Mouse (Mus musculus): ENCODE results near the gene 9230102O04Rik. TPM values are rescaled to one million over a fixed set of nuclear protein-coding genes. Genes with fewer than 3 reads are reported as not detected.

Gene 9230102O04Rik
- total and polyA plus RNA-seq, 3 experiments = 0.17 TPM; not detected in 2

GRCm38 (mm10) chr2:9860698-9861097 lies 28.6 kb downstream of the 9230102O04Rik start:
- dilution Hi-C loops (cut with MboI; ENCODE audit: extremely low pct_ligation_motif_present, extremely low pct_unique_long_range_greater_than_20kb, low sequenced_read_pairs) (no loop called here), in situ Hi-C loops (cut with MboI; ENCODE audit: low pct_ligation_motif_present, low pct_unique_long_range_greater_than_20kb, low sequenced_read_pairs) (no loop called here)
- Histone ChIP-seq H3K9ac (ENCODE audit: insufficient read depth, low read depth) (no peak overlapping the region), H3K36me3 (replicated peaks in 1 of 2; ENCODE audit: control insufficient read depth in 1 of 2, insufficient read depth in 1 of 2, low read length in 1 of 2) (peaks cover 0 to 3% of the 10 kb centered on the region in 2 experiments), H3K4me2 (ENCODE audit: insufficient read depth, low read depth, poor library complexity, severe bottlenecking) (no peak overlapping the region), H3K4me1 (ENCODE audit: control insufficient read depth in 1 of 2, insufficient read depth in 2 of 2) (peaks cover 0 to 5% of the 10 kb centered on the region in 2 experiments; a peak in 2 of 4 replicates), H3K27ac (ENCODE audit: insufficient read depth, low read depth) (no peak overlapping the region), H3K27me3 (replicated peaks) (no peaks in the 10 kb centered on the region), H3K4me3 (replicated peaks in 1 of 3; ENCODE audit: low read depth in 2 of 3, low read length in 2 of 3, poor library complexity in 1 of 3) (no peak overlapping the region), H3K9me3 (replicated peaks; ENCODE audit: low read length) (no peaks in the 10 kb centered on the region), H3K79me2 (replicated peaks; ENCODE audit: control insufficient read depth, extremely low read depth, insufficient read depth, poor library complexity, severe bottlenecking) (no peaks in the 10 kb centered on the region)
- TF ChIP-seq USF1 (IDR thresholded peaks at IDR 0.05; ENCODE audit: low read depth, low read length) (no peak), RCOR1 (conservative IDR thresholded peaks at IDR 0.05; ENCODE audit: low read depth, low read length) (no peak), ZNF384 (IDR thresholded peaks at IDR 0.05; ENCODE audit: low read depth, low read length) (no peak), CHD2 (IDR thresholded peaks at IDR 0.05; ENCODE audit: low read length) (no peak), CHD1 (IDR thresholded peaks at IDR 0.05; ENCODE audit: low read depth, low read length) (no peak), TCF12 (IDR thresholded peaks at IDR 0.05; ENCODE audit: low read depth, low read length) (no peak), ETS1 (conservative IDR thresholded peaks at IDR 0.05; ENCODE audit: low read depth, low read length) (no peak), POLR2AphosphoS2 (IDR thresholded peaks at IDR 0.05; ENCODE audit: low read depth, low read length) (no peak), BHLHE40 (IDR thresholded peaks at IDR 0.05; ENCODE audit: low read depth, low read length) (no peak), ZC3H11A (IDR thresholded peaks at IDR 0.05; ENCODE audit: low read depth, low read length) (no peak), TBP (conservative IDR thresholded peaks at IDR 0.05; ENCODE audit: low read depth, low read length) (no peak)
- no peak for DNase-seq (ENCODE audit: extremely low read depth)

- no peak overlapping the region for H3K4me2 ChIP-seq (ENCODE audit: insufficient read depth, low read depth, poor library complexity, severe bottlenecking)
- no peak for DNase-seq (ENCODE audit: extremely low read depth)
- H3K36me3 ChIP-seq (replicated peaks in 1 of 2; ENCODE audit: control insufficient read depth in 1 of 2, insufficient read depth in 1 of 2, low read length in 1 of 2) = peaks cover 0 to 3% of the 10 kb centered on the region in 2 experiments
- in situ Hi-C loops (cut with MboI; ENCODE audit: low pct_ligation_motif_present, low pct_unique_long_range_greater_than_20kb, low sequenced_read_pairs) (no loop called here), dilution Hi-C loops (cut with MboI; ENCODE audit: extremely low pct_ligation_motif_present, extremely low pct_unique_long_range_greater_than_20kb, low sequenced_read_pairs) (no loop called here)
- H3K9me3 ChIP-seq (replicated peaks; ENCODE audit: low read length) = no peaks in the 10 kb centered on the region
- H3K4me3 ChIP-seq (replicated peaks in 1 of 3; ENCODE audit: low read depth in 2 of 3, low read length in 2 of 3, poor library complexity in 1 of 3) = no peak overlapping the region
- no peak for TF ChIP-seq KAT2A (IDR thresholded peaks at IDR 0.05; ENCODE audit: insufficient replicate concordance, low read length)
- no peak for TF ChIP-seq CHD2 (IDR thresholded peaks at IDR 0.05; ENCODE audit: low read length)
- no peak for TF ChIP-seq MAFK (IDR thresholded peaks at IDR 0.05; ENCODE audit: insufficient replicate concordance, low read length)
- TF ChIP-seq RCOR1 (conservative IDR thresholded peaks at IDR 0.05; ENCODE audit: low read depth, low read length) = no peak
- no peak for TF ChIP-seq TCF12 (IDR thresholded peaks at IDR 0.05; ENCODE audit: low read depth, low read length)
- TF ChIP-seq E2F4 (IDR thresholded peaks at IDR 0.05; ENCODE audit: insufficient replicate concordance, low read depth, low read length) = no peak
- TF ChIP-seq HCFC1 (IDR thresholded peaks at IDR 0.05; ENCODE audit: low read depth, low read length) = no peak
- no peak for TF ChIP-seq BHLHE40 (IDR thresholded peaks at IDR 0.05; ENCODE audit: low read depth, low read length)
- TF ChIP-seq GABPA (IDR thresholded peaks at IDR 0.05; ENCODE audit: insufficient replicate concordance, low read depth, low read length) = no peak
- TF ChIP-seq ZKSCAN1 (IDR thresholded peaks at IDR 0.05; ENCODE audit: borderline replicate concordance, low read depth, low read length) = no peak
- TF ChIP-seq MEF2A (IDR thresholded peaks at IDR 0.05; ENCODE audit: borderline replicate concordance, low read depth, low read length) = no peak
- TF ChIP-seq USF2 (conservative IDR thresholded peaks at IDR 0.05; ENCODE audit: low read depth, low read length) = no peak
- no peaks in the 10 kb centered on the region for H3K27me3 ChIP-seq (replicated peaks)
- peaks cover under 1 to 3% of the 10 kb centered on the region in 2 experiments; a peak in 2 of 4 replicates for H3K4me1 ChIP-seq (ENCODE audit: control insufficient read depth in 1 of 2, insufficient read depth in 2 of 2)
- H3K27ac ChIP-seq (ENCODE audit: insufficient read depth, low read depth) = no peak overlapping the region
- H3K79me2 ChIP-seq (replicated peaks; ENCODE audit: control insufficient read depth, extremely low read depth, insufficient read depth, poor library complexity, severe bottlenecking) = no peaks in the 10 kb centered on the region
- no peak overlapping the region for H3K9ac ChIP-seq (ENCODE audit: insufficient read depth, low read depth)
These were observed 33.5 kb downstream of the 9230102O04Rik start for GRCm38 (mm10) chr2:9855861-9856260.
